Mouse (Mus musculus): Measurements from ENCODE around the gene Banf2.

Banf2 gene

GRCm38 (mm10) chr2:144022441-144022840 is 10.4 kb upstream of the Banf2 start:
- in situ Hi-C loops (cut with MboI; ENCODE audit: low sequenced_read_pairs), result no loop called here

GRCm38 (mm10) chr2:144025361-144025760 is 7.5 kb upstream of the Banf2 start:
- in situ Hi-C loops (cut with MboI; ENCODE audit: low sequenced_read_pairs), result no loop called here

GRCm38 (mm10) chr2:144026456-144026855 is 6.4 kb upstream of the Banf2 start:
- in situ Hi-C loops (cut with MboI; ENCODE audit: low sequenced_read_pairs), result no loop called here

- in situ Hi-C loops (cut with MboI; ENCODE audit: low sequenced_read_pairs), result no loop called here
These were observed 2.1 kb upstream of the Banf2 start for GRCm38 (mm10) chr2:144030791-144031190.

GRCm38 (mm10) chr2:144044726-144045125 is 11.9 kb downstream of the Banf2 start:
- in situ Hi-C loops (cut with MboI; ENCODE audit: low sequenced_read_pairs), result no loop called here

GRCm38 (mm10) chr2:144045756-144046560 is 13.1 kb downstream of the Banf2 start:
- in situ Hi-C loops (cut with MboI; ENCODE audit: low sequenced_read_pairs), result no loop called here

- in situ Hi-C loops (cut with MboI; ENCODE audit: low sequenced_read_pairs), result no loop called here
These were observed 14.1 kb downstream of the Banf2 start for GRCm38 (mm10) chr2:144046916-144047315.

- in situ Hi-C loops (cut with MboI; ENCODE audit: low sequenced_read_pairs), result no loop called here
These were observed 17.4 kb downstream of the Banf2 start for GRCm38 (mm10) chr2:144050146-144050680.

- in situ Hi-C loops (cut with MboI; ENCODE audit: low sequenced_read_pairs), result no loop called here
These were observed 18.0 kb downstream of the Banf2 start for GRCm38 (mm10) chr2:144050861-144051260.

GRCm38 (mm10) chr2:144052410-144053065 is 19.7 kb downstream of the Banf2 start:
- in situ Hi-C loops (cut with MboI; ENCODE audit: low sequenced_read_pairs), result no loop called here

- in situ Hi-C loops (cut with MboI; ENCODE audit: low sequenced_read_pairs), result no loop called here
These were observed 24.9 kb downstream of the Banf2 start for GRCm38 (mm10) chr2:144057735-144058134.

- in situ Hi-C loops (cut with MboI; ENCODE audit: low sequenced_read_pairs), result no loop called here
These were observed 28.8 kb downstream of the Banf2 start for GRCm38 (mm10) chr2:144061701-144062100.

GRCm38 (mm10) chr2:144065499-144065898 is 32.6 kb downstream of the Banf2 start:
- in situ Hi-C loops (cut with MboI; ENCODE audit: low sequenced_read_pairs), result no loop called here

- in situ Hi-C loops (cut with MboI; ENCODE audit: low sequenced_read_pairs), result no loop called here
These were observed 36.8 kb downstream of the Banf2 start for GRCm38 (mm10) chr2:144069663-144070062.

- in situ Hi-C loops (cut with MboI; ENCODE audit: low sequenced_read_pairs), result no loop called here
These were observed 37.6 kb downstream of the Banf2 start for GRCm38 (mm10) chr2:144070479-144070878.

- in situ Hi-C loops (cut with MboI; ENCODE audit: low sequenced_read_pairs), result no loop called here
These were observed 39.8 kb downstream of the Banf2 start for GRCm38 (mm10) chr2:144072642-144073041.

- in situ Hi-C loops (cut with MboI; ENCODE audit: low sequenced_read_pairs), result no loop called here
These were observed 41.2 kb downstream of the Banf2 start for GRCm38 (mm10) chr2:144074059-144074458.

- in situ Hi-C loops (cut with MboI; ENCODE audit: low sequenced_read_pairs), result no loop called here
These were observed 43.8 kb downstream of the Banf2 start for GRCm38 (mm10) chr2:144076625-144077024.

- in situ Hi-C loops (cut with MboI; ENCODE audit: low sequenced_read_pairs), result no loop called here
These were observed 46.0 kb downstream of the Banf2 start for GRCm38 (mm10) chr2:144078897-144079296.

GRCm38 (mm10) chr2:144086183-144086847 is 53.5 kb downstream of the Banf2 start:
- in situ Hi-C loops (cut with MboI; ENCODE audit: low sequenced_read_pairs), result no loop called here

- in situ Hi-C loops (cut with MboI; ENCODE audit: low sequenced_read_pairs), result no loop called here
These were observed 55.2 kb downstream of the Banf2 start for GRCm38 (mm10) chr2:144087899-144088584.
